In the genomic region with DNA sequence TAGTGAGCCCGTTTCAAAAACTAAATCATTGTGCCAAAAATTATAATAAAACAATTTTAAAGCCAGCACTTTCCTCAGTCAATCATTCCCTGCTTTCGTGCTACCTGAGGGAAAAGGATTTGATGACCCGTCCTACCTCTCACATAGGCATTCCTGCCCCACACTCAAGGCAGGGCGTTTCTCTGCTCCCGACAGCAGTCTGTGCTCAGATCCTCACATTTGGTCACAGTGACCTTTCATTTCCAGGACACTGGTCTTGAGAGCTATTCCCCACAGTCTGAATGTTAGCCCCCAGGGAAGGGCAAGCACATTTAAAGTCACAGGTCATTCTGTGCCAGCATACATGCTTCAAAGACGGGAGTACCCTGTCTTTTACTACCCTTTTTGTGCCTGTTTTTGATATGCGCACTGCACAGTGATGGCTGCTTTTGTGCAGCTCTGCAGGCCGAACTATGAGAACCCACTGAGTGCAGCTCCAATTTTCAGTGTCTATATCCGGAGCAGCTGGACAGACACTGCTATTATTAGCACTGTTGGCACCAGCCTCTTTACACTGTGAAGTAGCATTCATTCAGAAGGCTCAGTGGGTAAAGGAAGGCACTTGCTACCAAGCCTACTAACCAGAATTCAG, we compare ENCODE assay signal across 12 mouse cellular contexts. TPM values are rescaled to one million over a fixed set of nuclear protein-coding genes. Genes with fewer than 3 reads are reported as not detected.
DNase-seq lines count a peak whose midpoint lies in the region; ATAC-seq lines count a peak whose summit lies in the region.
"Had no signal": no experiment of that assay in that cellular context is flagged by ENCODE, and none has a peak within 500 bp of the region (broad histone marks: within the 10 kb centered on the region; RNA-seq: fewer than 3 reads in every experiment).

No protein-coding gene starts in this region.

- H3K36me3 ChIP-seq in heart, embryonic 14.5 days (ENCODE audit: control insufficient read depth, insufficient read depth, low read length), result no peaks in the 10 kb centered on the region
- H3K36me3 ChIP-seq: forebrain, embryonic 15.5 days; midbrain, embryonic 15.5 days had no signal

- H3K27ac ChIP-seq in heart, embryonic 14.5 days (replicated peaks in 1 of 2; ENCODE audit: control insufficient read depth in 1 of 2, insufficient read depth in 1 of 2, low read depth in 2 of 2, low read length in 2 of 2), result peak overlapping the region; percentile 93 to 96
- H3K27ac ChIP-seq: forebrain, embryonic 15.5 days; midbrain, embryonic 15.5 days had no signal

- intact Hi-C loops in heart, postnatal 25 days (cut with DNase I), result no loop called here

- H3K4me2 ChIP-seq in heart, embryonic 14.5 days (ENCODE audit: low read length), result peak overlapping the region; percentile 48
- H3K4me2 ChIP-seq: forebrain, embryonic 15.5 days; midbrain, embryonic 15.5 days had no signal

- H3K4me1 ChIP-seq in heart, embryonic 14.5 days (ENCODE audit: control insufficient read depth in 2 of 2, insufficient read depth in 2 of 2, low read length in 2 of 2), result peaks cover 5 to 15% of the 10 kb centered on the region in 2 experiments
- H3K4me1 ChIP-seq: forebrain, embryonic 15.5 days; midbrain, embryonic 15.5 days had no signal

- no peak overlapping the region for H3K4me3 ChIP-seq in heart, embryonic 14.5 days (ENCODE audit: control insufficient read depth in 1 of 2, insufficient read depth in 1 of 2, low read depth in 1 of 2, low read length in 2 of 2)
- H3K4me3 ChIP-seq: forebrain, embryonic 15.5 days; midbrain, embryonic 15.5 days had no signal

- ATAC-seq in heart, embryonic 14.5 days (ENCODE audit: insufficient number of reproducible peaks, insufficient read depth, low FRiP score, low read depth), result peak; percentile 74
- ATAC-seq in megakaryocyte, adult 5-6 weeks (ENCODE audit: poor library complexity, severe bottlenecking), result no peak
- ATAC-seq: forebrain, embryonic 15.5 days; inflammation-experienced regulatory T-cells, adult 6 months; midbrain, embryonic 15.5 days had no signal

- WGBS in heart, embryonic 14.5 days, result 42% methylated on average over 9 of the region's 9 CpGs

- no peaks in the 10 kb centered on the region for H3K27me3 ChIP-seq in heart, embryonic 14.5 days (ENCODE audit: control insufficient read depth, insufficient read depth, low read length)
- H3K27me3 ChIP-seq: forebrain, embryonic 15.5 days; midbrain, embryonic 15.5 days had no signal

- no peaks in the 10 kb centered on the region for H3K9me3 ChIP-seq in heart, embryonic 14.5 days (ENCODE audit: control insufficient read depth, low read length)
- H3K9me3 ChIP-seq: forebrain, embryonic 15.5 days; midbrain, embryonic 15.5 days had no signal

- peak; percentile 35 for DNase-seq in adrenal gland, postnatal 10 days
- DNase-seq in adrenal gland, postnatal 4 days (ENCODE audit: low spot score in 2 of 2), result no peak
- peak; percentile 92 for DNase-seq in heart, adult 11 months
- DNase-seq in heart, postnatal 25 days (ENCODE audit: low spot score), result no peak
- DNase-seq in R1 (ENCODE audit: low read depth, low spot score), result peak; percentile 17
- DNase-seq in ovary, postnatal 10 days (ENCODE audit: low spot score), result no peak
- DNase-seq: lung, adult 18-20 months had no signal

- H3K9ac ChIP-seq in heart, embryonic 14.5 days (ENCODE audit: low read length), result peak overlapping the region; percentile 58
- H3K9ac ChIP-seq: forebrain, embryonic 15.5 days; midbrain, embryonic 15.5 days had no signal

RNA-seq across cellular contexts. Expression of a gene that starts 26.3 kb away (rescaled TPM):
- total RNA-seq in adrenal gland, postnatal 10 days (2021), result 10 to 100 TPM; 21.0 to 24.7 TPM
- total RNA-seq in adrenal gland, postnatal 4 days (2021), result 10 to 100 TPM; 16.8 to 18.4 TPM
- 10 to 100 TPM; 52.4 to 55.6 TPM for total RNA-seq in heart, postnatal 25 days (2021)
- polyA plus RNA-seq in heart, embryonic 14.5 days (2014; fragmentation: Nextera tagmentation; extraction: Ambion mirVana), result 24.6 and 28.7 TPM in 2 replicates
- not detected in 2 replicates for total RNA-seq in megakaryocyte, adult 5-6 weeks (2015)
- 0.07 and 0.20 TPM in 2 replicates for total RNA-seq in megakaryocyte, adult 5-6 weeks (2017)

Comparison
In these comparisons a context has a peak if more than half of its experiments do, and no peak if none do; other contexts are left out.
1. DNase-seq: peak in adrenal gland, postnatal 10 days (single experiment), heart, adult 11 months (single experiment) and R1 (single experiment); none in adrenal gland, postnatal 4 days (0 of 2), heart, postnatal 25 days (single experiment) and ovary, postnatal 10 days (single experiment).
2. RNA of a gene that starts 26.3 kb away (total RNA-seq): 52.4 to 55.6 TPM in heart, postnatal 25 days, 21.0 to 24.7 TPM in adrenal gland, postnatal 10 days and 16.8 to 18.4 TPM in adrenal gland, postnatal 4 days; 0.07 to 0.20 TPM in megakaryocyte, adult 5-6 weeks; every median in the first group is over 10 times any median in the second.